Mouse (Mus musculus) c-Kit-positive CD71-negative TER-119-negative erythroid progenitor cells, embryonic 14.5 days (primary cell): ENCODE results near the gene Vgll2.

ENCODE experiments used
- DNase-seq: peaks from one replicate; pipeline ENCODE4 v3.0.0-alpha.2; 2013; ENCODE audit warnings: low read depth

Vgll2 gene

DNA sequence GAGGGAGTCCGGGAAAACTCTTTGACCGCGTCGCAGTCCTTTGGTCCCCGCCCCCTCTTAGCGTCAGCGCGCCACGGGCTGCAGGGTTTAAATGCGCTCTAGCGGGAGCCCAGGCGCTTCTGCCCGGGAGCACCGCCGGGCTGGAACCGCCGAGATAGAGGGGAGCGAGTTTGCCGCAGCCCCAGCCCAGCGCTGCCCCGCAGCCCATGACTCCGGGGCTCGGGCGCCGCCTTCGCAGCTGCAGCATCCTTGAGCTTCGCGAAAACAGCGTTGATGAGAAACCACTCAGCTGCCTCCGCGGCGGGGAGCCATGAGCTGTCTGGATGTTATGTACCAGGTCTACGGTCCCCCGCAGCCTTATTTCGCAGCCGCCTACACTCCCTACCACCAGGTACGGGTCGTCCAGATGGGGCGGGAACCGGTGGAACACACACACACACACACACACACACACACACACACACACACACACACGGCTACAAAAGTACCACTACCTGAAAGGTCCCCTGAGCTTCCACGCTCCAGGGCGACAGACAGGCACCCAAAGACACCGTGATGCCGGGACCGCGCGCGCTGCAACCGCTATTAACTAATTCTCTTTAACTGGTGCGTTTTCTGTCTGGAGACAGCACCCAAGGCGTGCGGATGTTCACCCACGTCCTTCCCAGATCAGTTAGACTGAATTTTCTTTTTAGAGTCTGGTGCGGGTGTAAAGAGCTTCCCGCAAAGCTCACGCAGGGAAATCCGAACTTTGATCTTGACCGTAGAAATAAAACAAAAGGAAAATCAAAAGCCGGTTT is at the start of gene Vgll2:
Gene Vgll2 (plus strand): TSS at position 90 of the 800 bp plus-strand sequence.
- DNase-seq = no peak

- no peak for DNase-seq
These were observed 47.2 kb upstream of the Vgll2 start for GRCm38 (mm10) chr10:51975137-51975536.

- no peak for DNase-seq
These were observed 46.7 kb upstream of the Vgll2 start for GRCm38 (mm10) chr10:51975587-51975986.

DNA sequence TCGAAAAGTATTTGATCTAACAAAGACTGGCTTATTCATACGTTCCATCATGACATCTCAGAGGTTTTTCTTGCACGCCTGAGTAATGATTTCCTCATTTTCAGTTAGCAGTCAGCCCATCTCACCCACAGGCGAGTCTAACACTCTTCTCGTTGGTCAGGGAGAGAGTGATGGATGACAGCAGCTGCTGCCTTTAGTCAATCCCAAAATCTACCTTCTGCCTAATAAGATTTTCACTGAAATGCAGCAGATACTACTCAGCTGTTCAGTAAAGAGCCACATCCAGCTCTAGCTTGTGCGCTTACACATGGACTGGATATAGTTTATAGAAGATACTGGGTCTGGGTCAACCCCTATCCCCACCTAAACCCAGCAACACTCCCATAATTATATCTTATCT is 40.7 kb upstream of the Vgll2 start:
- no peak for DNase-seq

GRCm38 (mm10) chr10:51982395-51982794 is 39.9 kb upstream of the Vgll2 start:
- no peak for DNase-seq

- DNase-seq = no peak
These were observed 3.8 kb upstream of the Vgll2 start for GRCm38 (mm10) chr10:52018471-52018870.

- DNase-seq = no peak
These were observed 1.1 kb upstream of the Vgll2 start for GRCm38 (mm10) chr10:52021231-52021630.

GRCm38 (mm10) chr10:52021736-52022394 is 437 bp upstream of the Vgll2 start:
- no peak for DNase-seq

DNA sequence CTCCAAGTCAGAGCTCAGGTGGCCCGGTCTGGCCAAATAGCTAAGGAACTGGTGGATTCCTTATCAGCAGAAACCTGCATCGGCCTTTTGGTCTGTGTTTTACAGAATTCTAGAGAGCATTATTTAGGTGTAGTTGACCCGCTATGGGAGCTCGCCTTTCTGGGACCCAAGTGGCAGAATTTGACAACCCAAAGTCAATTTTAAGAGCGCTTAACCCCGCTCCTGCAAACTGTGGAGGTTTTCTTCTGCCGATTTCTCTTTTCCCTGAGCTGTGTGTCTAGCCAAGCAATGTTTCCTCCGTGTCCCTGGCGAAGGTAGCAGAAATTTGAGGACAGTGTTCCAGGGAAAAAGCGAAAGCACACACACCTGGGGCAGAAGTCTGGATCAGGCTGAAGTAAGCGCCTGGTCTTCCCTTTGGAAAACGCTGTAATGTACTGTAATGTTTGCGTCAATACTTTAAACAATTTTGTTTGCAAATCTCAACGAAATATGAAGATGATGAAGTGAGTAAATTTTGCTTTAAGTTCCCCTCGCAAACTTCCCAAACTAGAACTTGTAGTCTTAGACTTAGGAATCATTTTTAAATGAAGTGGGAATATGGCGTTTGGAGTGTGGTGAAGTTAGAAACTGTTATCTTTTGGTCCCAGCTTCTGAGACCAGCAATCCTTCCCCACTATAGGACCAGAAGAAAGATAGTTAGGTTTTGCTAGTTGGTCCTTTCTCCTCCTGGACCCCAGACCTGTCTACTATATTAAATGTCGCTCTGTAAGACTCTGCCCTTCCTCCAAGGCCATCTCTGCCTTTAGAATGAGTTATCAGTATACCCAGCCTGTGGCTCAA is 1.1 kb downstream of the Vgll2 start:
- no peak for DNase-seq

- no peak for DNase-seq
These were observed 1.7 kb downstream of the Vgll2 start for GRCm38 (mm10) chr10:52024053-52024410.

- no peak for DNase-seq
These were observed 3.0 kb downstream of the Vgll2 start for GRCm38 (mm10) chr10:52025291-52025690.

DNA sequence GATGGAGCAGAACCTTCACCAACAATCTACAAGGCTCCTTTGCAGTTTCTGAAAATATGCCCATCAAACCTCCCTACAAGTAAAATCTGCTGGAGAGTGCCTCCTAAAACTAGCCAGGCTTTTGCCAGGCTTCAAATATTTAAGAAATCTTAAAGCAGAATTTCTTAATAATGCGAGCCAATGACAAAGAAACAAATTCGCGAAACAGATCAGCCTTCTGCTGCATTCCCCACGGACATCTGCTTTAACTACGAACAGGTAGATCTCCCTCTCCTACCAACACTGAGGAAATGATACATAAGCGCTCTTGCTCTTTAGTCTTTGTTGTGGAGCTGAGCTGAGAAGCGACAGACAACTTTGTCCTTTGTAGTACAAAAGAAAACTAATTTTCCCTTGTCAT is 3.5 kb downstream of the Vgll2 start:
- DNase-seq = no peak

- no peak for DNase-seq
These were observed 5.1 kb downstream of the Vgll2 start for GRCm38 (mm10) chr10:52027161-52028035.

- no peak for DNase-seq
These were observed 6.5 kb downstream of the Vgll2 start for GRCm38 (mm10) chr10:52028561-52029370.

DNA sequence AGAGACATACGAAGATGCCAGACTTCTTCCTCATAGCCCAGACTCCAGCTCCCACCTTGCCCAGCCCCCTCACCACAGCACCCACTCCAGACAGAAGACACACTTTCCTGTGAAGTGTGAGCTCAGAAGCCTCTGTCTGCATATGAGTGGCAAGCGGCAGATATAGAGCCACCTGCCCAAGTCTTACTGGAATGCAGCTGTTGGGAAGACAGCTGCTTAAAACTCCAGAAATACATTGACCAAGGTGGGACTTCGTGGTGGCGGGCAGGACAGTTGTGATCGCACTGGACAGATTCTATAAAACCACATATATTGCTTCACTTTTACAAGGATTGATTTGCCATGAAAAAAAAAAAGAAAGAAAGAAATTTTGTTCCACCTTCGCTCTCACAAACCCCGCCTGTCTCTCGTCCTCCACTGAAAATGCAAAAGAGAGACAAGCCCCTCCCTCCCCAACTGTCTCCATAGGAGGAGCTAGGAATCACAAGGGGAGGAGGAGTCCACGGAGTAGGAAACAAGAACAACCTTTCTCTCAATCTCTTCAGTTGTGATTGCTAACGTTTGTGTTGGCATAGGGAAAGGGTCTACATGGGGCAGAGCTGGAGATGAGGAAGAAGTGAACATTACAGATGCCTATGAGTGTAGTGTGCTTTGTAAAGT is 7.2 kb downstream of the Vgll2 start:
- DNase-seq = no peak

DNA sequence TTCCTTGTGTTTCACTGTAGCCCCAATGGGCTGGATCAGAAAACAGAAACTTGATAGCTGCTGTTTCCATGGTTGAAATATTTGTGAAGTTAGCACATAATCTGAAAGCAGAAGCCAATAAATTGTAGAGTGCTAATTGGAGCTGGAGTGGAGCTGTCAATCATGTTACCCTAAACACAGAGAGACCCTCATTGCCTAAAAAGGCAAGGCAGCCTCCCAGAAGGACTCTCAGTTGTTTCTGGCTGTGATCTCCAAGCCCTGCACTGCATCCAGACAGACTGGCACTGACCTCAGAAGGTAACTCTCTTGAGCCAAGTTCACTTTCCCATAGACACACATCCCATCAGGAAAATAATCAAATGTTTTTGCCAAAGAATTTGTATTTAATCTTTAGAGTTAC is 11.4 kb downstream of the Vgll2 start:
- DNase-seq = no peak

DNA sequence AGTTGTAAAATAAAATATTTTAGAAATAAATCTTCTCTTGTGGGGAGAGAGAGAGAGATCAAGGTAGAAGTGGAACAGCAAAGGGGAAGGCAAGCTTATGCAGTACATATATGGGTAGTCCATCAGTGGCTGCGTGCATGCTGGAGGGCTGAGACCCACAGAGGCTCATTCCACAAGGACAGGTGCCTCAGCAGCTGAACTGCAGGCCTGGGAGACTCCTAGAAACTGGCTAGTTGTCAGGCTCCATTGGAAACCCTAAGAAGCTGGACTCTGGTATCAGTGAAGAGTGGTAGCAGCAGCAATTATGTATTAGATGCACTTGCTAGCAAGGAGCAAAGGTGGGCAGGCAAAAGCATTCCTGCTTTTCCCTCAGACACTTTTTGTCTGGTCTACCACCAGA is 17.1 kb downstream of the Vgll2 start:
- no peak for DNase-seq

GRCm38 (mm10) chr10:52043086-52043485 is 20.8 kb downstream of the Vgll2 start:
- no peak for DNase-seq

GRCm38 (mm10) chr10:52048287-52048686 is 26.0 kb downstream of the Vgll2 start:
- DNase-seq = no peak

GRCm38 (mm10) chr10:52072482-52072881 is 50.2 kb downstream of the Vgll2 start:
- peak; percentile 14 for DNase-seq
